8 mouse cellular contexts compared by ENCODE assay signal in the genomic region with DNA sequence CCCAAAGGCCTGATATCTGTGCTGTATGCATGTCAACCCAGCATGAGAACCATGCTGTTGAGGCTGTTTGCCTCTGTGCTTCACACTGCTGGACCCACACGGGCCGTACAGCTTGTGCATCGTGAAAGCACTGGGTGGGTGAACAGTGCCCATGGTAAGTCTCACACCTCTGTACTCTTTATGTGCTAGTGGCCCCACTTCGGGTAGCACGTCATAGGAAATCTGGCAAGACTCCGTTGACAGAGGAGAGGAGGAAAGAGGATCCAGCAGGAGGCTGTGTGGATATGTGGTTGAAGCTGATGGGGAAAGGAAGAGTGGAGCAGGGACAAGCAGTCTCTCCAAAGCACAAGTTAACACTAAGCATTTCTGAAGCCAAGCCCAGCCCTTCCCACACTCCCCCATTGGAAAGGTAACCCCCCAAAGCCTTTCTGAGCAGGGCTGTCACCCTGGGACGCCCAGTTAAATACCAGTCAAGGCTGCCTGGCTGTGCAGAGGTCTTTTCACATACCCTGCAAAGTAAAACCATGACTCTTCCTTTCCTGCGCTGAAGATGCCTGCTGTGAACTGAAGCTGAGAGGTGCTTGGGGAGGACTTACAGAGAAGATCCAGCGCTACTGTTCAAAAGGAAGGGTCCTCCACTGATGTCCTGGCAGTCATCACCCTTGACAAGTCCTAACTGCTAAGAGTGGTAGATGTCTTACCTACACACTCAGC. TPM values are rescaled to one million over a fixed set of nuclear protein-coding genes. Genes with fewer than 3 reads are reported as not detected.
A peak's percentile ranks its signal among the peaks of the same experiment; 100 is the strongest.
DNase-seq lines count a peak whose midpoint lies in the region; ATAC-seq and TF ChIP-seq lines count a peak whose summit lies in the region.

No protein-coding gene starts in this region.

- 86% methylated on average over 9 of the region's 9 CpGs for WGBS in neural tube, embryonic 11.5 days
- WGBS in liver, embryonic 12.5 days (ENCODE audit: insufficient replicate concordance), result 81% methylated on average over 9 of the region's 9 CpGs
- 75% methylated on average over 9 of the region's 9 CpGs for WGBS in stomach, postnatal 0 days

- peak overlapping the region; percentile 80 for H3K9ac ChIP-seq in neural tube, embryonic 11.5 days (ENCODE audit: low read length)
- H3K9ac ChIP-seq in liver, embryonic 12.5 days, result peak overlapping the region; percentile 90
- H3K9ac ChIP-seq in stomach, postnatal 0 days (ENCODE audit: low read length), result peak overlapping the region; percentile 94

- no peak for TF ChIP-seq EP300 in stomach, postnatal 0 days (optimal IDR thresholded peaks at IDR 0.05)

- H3K4me1 ChIP-seq in neural tube, embryonic 11.5 days (ENCODE audit: control insufficient read depth, insufficient read depth, low read length), result peaks cover 15% of the 10 kb centered on the region
- peaks cover 69% of the 10 kb centered on the region for H3K4me1 ChIP-seq in liver, embryonic 12.5 days
- no peaks in the 10 kb centered on the region; the same call in none of the 2 replicates for H3K4me1 ChIP-seq in stomach, postnatal 0 days (replicated peaks; ENCODE audit: control insufficient read depth, insufficient read depth)

- peak overlapping the region; percentile 94 for H3K4me3 ChIP-seq in neural tube, embryonic 11.5 days (ENCODE audit: low read depth, low read length)
- H3K4me3 ChIP-seq in liver, embryonic 12.5 days, result peak overlapping the region; percentile 94
- peak overlapping the region; percentile 92 for H3K4me3 ChIP-seq in stomach, postnatal 0 days (ENCODE audit: low read depth, low read length)

- H3K27ac ChIP-seq in neural tube, embryonic 11.5 days (ENCODE audit: low read depth, low read length), result no peak overlapping the region
- H3K27ac ChIP-seq in liver, embryonic 12.5 days, result no peak overlapping the region
- peak overlapping the region; percentile 93 for H3K27ac ChIP-seq in stomach, postnatal 0 days (replicated peaks)

- peak; percentile 52 for DNase-seq in cerebellum, adult 9-11 months
- no peak for DNase-seq in cerebellum, postnatal 14 days
- DNase-seq in neural tube, embryonic 11.5 days (ENCODE audit: low spot score), result no peak
- no peak for DNase-seq in neural tube, embryonic 10.5 days (ENCODE audit: extremely low spot score, low spot score)
- DNase-seq in stomach, postnatal 0 days (ENCODE audit: low spot score), result no peak
- DNase-seq in layer of hippocampus, postnatal 14 days (ENCODE audit: low spot score in 2 of 2), result no peak
- no peak for DNase-seq in urinary bladder, postnatal 14 days (ENCODE audit: low spot score)

- peak overlapping the region; percentile 95 for H3K4me2 ChIP-seq in neural tube, embryonic 11.5 days (ENCODE audit: low read depth)
- peak overlapping the region; percentile 94 for H3K4me2 ChIP-seq in liver, embryonic 12.5 days
- peak overlapping the region; percentile 96 for H3K4me2 ChIP-seq in stomach, postnatal 0 days (replicated peaks; ENCODE audit: low read depth)

- no peaks in the 10 kb centered on the region for H3K36me3 ChIP-seq in neural tube, embryonic 11.5 days (ENCODE audit: control insufficient read depth, insufficient read depth, low read length)
- H3K36me3 ChIP-seq in liver, embryonic 12.5 days, result 0 out of 2 replicates have a peak, but pooled peaks cover 2% of the 10 kb centered on the region
- H3K36me3 ChIP-seq in stomach, postnatal 0 days (ENCODE audit: control insufficient read depth, insufficient read depth, low read length), result no peaks in the 10 kb centered on the region

- H3K27me3 ChIP-seq in neural tube, embryonic 11.5 days (ENCODE audit: control insufficient read depth, insufficient read depth, low read length), result no peaks in the 10 kb centered on the region
- no peaks in the 10 kb centered on the region for H3K27me3 ChIP-seq in liver, embryonic 12.5 days (replicated peaks)
- H3K27me3 ChIP-seq in stomach, postnatal 0 days (ENCODE audit: control insufficient read depth, insufficient read depth, low read length), result no peaks in the 10 kb centered on the region

- TF ChIP-seq CTCF in stomach, postnatal 0 days (IDR thresholded peaks at IDR 0.05; ENCODE audit: low read depth), result no peak

- no peak for ATAC-seq in neural tube, embryonic 11.5 days (ENCODE audit: insufficient read depth, low FRiP score, low TSS enrichment)
- ATAC-seq in liver, embryonic 12.5 days, result no peak
- ATAC-seq in stomach, postnatal 0 days (ENCODE audit: low FRiP score, low TSS enrichment), result no peak

- no peaks in the 10 kb centered on the region for H3K9me3 ChIP-seq in neural tube, embryonic 11.5 days (ENCODE audit: control insufficient read depth, low read length)
- no peaks in the 10 kb centered on the region for H3K9me3 ChIP-seq in liver, embryonic 12.5 days (replicated peaks)
- H3K9me3 ChIP-seq in stomach, postnatal 0 days (ENCODE audit: control insufficient read depth, low read length), result no peaks in the 10 kb centered on the region

RNA-seq across cellular contexts. Expression of gene Rab40c, which starts 1.3 kb away (rescaled TPM):
- 23.6 and 25.9 TPM in 2 replicates for polyA plus RNA-seq in neural tube, embryonic 11.5 days (2014; fragmentation: Nextera tagmentation; extraction: Ambion mirVana)
- polyA plus RNA-seq in liver, embryonic 12.5 days (2016; fragmentation: Nextera tagmentation; extraction: Ambion mirVana), result 9.9 and 11.8 TPM in 2 replicates
- polyA plus RNA-seq in stomach, postnatal 0 days (2015; fragmentation: Nextera tagmentation; extraction: Ambion mirVana), result 20.2 TPM in 2 replicates
- 10 to 100 TPM; 48.6 to 52.2 TPM for total RNA-seq in layer of hippocampus, postnatal 14 days (2021)

RNA-seq across cellular contexts. Expression of gene Pigq, which starts 26.5 kb away (rescaled TPM):
- polyA plus RNA-seq in neural tube, embryonic 11.5 days (2014; fragmentation: Nextera tagmentation; extraction: Ambion mirVana), result 51.6 and 60.9 TPM in 2 replicates
- 161 and 171 TPM in 2 replicates for polyA plus RNA-seq in liver, embryonic 12.5 days (2016; fragmentation: Nextera tagmentation; extraction: Ambion mirVana)
- 25.4 and 29.9 TPM in 2 replicates for polyA plus RNA-seq in stomach, postnatal 0 days (2015; fragmentation: Nextera tagmentation; extraction: Ambion mirVana)
- total RNA-seq in layer of hippocampus, postnatal 14 days (2021), result 100 to 1,000 TPM; 160 to 168 TPM

RNA-seq across cellular contexts. Expression of gene Nhlrc4, which starts 26.6 kb away (rescaled TPM):
- polyA plus RNA-seq in neural tube, embryonic 11.5 days (2014; fragmentation: Nextera tagmentation; extraction: Ambion mirVana), result 0.11 and 0.38 TPM in 2 replicates
- polyA plus RNA-seq in liver, embryonic 12.5 days (2016; fragmentation: Nextera tagmentation; extraction: Ambion mirVana), result 5.0 and 7.3 TPM in 2 replicates
- not detected in 2 replicates for polyA plus RNA-seq in stomach, postnatal 0 days (2015; fragmentation: Nextera tagmentation; extraction: Ambion mirVana)
- not detected for total RNA-seq in layer of hippocampus, postnatal 14 days (2021)

RNA-seq across cellular contexts. Expression of gene A930017K11Rik, which starts 34.2 kb away (rescaled TPM):
- not detected in 2 replicates for polyA plus RNA-seq in neural tube, embryonic 11.5 days (2014; fragmentation: Nextera tagmentation; extraction: Ambion mirVana)
- 0.36 and 0.49 TPM in 2 replicates for polyA plus RNA-seq in liver, embryonic 12.5 days (2016; fragmentation: Nextera tagmentation; extraction: Ambion mirVana)
- 0.06 TPM in 1 of 2 replicates, not detected in the other for polyA plus RNA-seq in stomach, postnatal 0 days (2015; fragmentation: Nextera tagmentation; extraction: Ambion mirVana)
- under 1 TPM in 1 of 2 experiments, not detected in 1; 0.14 TPM for total RNA-seq in layer of hippocampus, postnatal 14 days (2021)

RNA-seq across cellular contexts. Expression of gene Wfikkn1, which starts 37.5 kb away (rescaled TPM):
- 1.2 and 1.7 TPM in 2 replicates for polyA plus RNA-seq in neural tube, embryonic 11.5 days (2014; fragmentation: Nextera tagmentation; extraction: Ambion mirVana)
- 0.83 and 0.91 TPM in 2 replicates for polyA plus RNA-seq in liver, embryonic 12.5 days (2016; fragmentation: Nextera tagmentation; extraction: Ambion mirVana)
- 0.35 and 0.38 TPM in 2 replicates for polyA plus RNA-seq in stomach, postnatal 0 days (2015; fragmentation: Nextera tagmentation; extraction: Ambion mirVana)
- total RNA-seq in layer of hippocampus, postnatal 14 days (2021), result 1 to 10 TPM; 1.8 to 2.3 TPM
